Mouse (Mus musculus) hindbrain, embryonic 13.5 days (tissue): ENCODE results near the gene 2900026A02Rik. TPM values are rescaled to one million over a fixed set of nuclear protein-coding genes. Genes with fewer than 3 reads are reported as not detected.
A peak's percentile ranks its signal among the peaks of the same experiment; 100 is the strongest.

Experiments
- ATAC-seq: fragments of 200-750 bp; cut with Nextera tagmentation; 2 replicates; pipeline ENCODE4 v1.8.0; 2017; ENCODE audit warnings: moderate TSS enrichment; ENCODE audit not compliant: low FRiP score
- H3K27ac ChIP-seq: fragments of 300-500 bp; sonication (generic); 2 replicates; pipeline ENCODE4 v1.5.1; 2015; ENCODE audit warnings: inconsistent platforms, mild to moderate bottlenecking, moderate library complexity
- H3K27me3 ChIP-seq: fragments of 300-500 bp; sonication (generic); 2 replicates; pipeline ENCODE4 v1.6.1; 2015; ENCODE audit warnings: mild to moderate bottlenecking, inconsistent platforms
- H3K36me3 ChIP-seq: fragments of 300-500 bp; sonication (generic); 2 replicates; pipeline ENCODE4 v1.6.1; 2015; ENCODE audit warnings: mild to moderate bottlenecking, inconsistent platforms
- H3K4me1 ChIP-seq: fragments of 300-500 bp; sonication (generic); replicated peaks from 2 replicates; pipeline ENCODE4 v1.6.1; 2015; ENCODE audit warnings: inconsistent platforms
- H3K4me2 ChIP-seq: fragments of 300-500 bp; sonication (generic); 2 replicates; pipeline ENCODE4 v1.6.1; 2015; ENCODE audit warnings: inconsistent platforms, mild to moderate bottlenecking, moderate library complexity
- H3K4me3 ChIP-seq: fragments of 300-500 bp; sonication (generic); 2 replicates; pipeline ENCODE4 v1.5.1; 2015; ENCODE audit warnings: mild to moderate bottlenecking, inconsistent platforms
- H3K9ac ChIP-seq: fragments of 300-500 bp; sonication (generic); 2 replicates; pipeline ENCODE4 v1.6.1; 2015; ENCODE audit warnings: mild to moderate bottlenecking, inconsistent platforms
- H3K9me3 ChIP-seq: fragments of 300-500 bp; sonication (generic); 2 replicates; pipeline ENCODE4 v1.6.1; 2016; ENCODE audit warnings: inconsistent platforms
- WGBS: fragments of 180-500 bp; shearing (Covaris S2); methylation state at CpG from one replicate; pipeline ENCODE4 v1.1.7; 2015; 5-methylcytosine and 5-hydroxymethylcytosine counted together
- polyA plus RNA-seq: library from polyadenylated mRNA; unstranded; fragments of >200 nt; fragmentation: Nextera tagmentation; extraction: Ambion mirVana; gene quantifications from 2 replicates; pipeline ENCODE4 v1.2.1, GENCODE M21; 2015

2900026A02Rik gene
- polyA plus RNA-seq, 1 experiment from 2014 or later: 2.7 TPM

GRCm38 (mm10) chr5:113139064-113139726 lies 81.8 kb downstream of the 2900026A02Rik start:
- no peak overlapping the region for H3K27ac ChIP-seq
- H3K4me2 ChIP-seq: peak overlapping the region; percentile 92
- H3K4me3 ChIP-seq: peak overlapping the region; percentile 48
- H3K27me3 ChIP-seq: peaks cover 39% of the 10 kb centered on the region
- H3K36me3 ChIP-seq: no peaks in the 10 kb centered on the region
- ATAC-seq: peak; percentile 43; the same call in 1 of the 2 replicates
- H3K4me1 ChIP-seq: peaks cover 37% of the 10 kb centered on the region
- WGBS: 61% methylated on average over 7 of the region's 7 CpGs
- H3K9me3 ChIP-seq: no peaks in the 10 kb centered on the region
- H3K9ac ChIP-seq: peak overlapping the region; percentile 74

GRCm38 (mm10) chr5:113138319-113139063 lies 82.5 kb downstream of the 2900026A02Rik start:
- H3K9me3 ChIP-seq: no peaks in the 10 kb centered on the region
- WGBS: under 1% methylated on average over 42 of the region's 43 CpGs

GRCm38 (mm10) chr5:113137691-113138318 lies 83.2 kb downstream of the 2900026A02Rik start:
- Histone ChIP-seq H3K9ac (peak overlapping the region; percentile 74), H3K27ac (0 out of 2 replicates have a peak overlapping the region, but pooled peaks have one; percentile 30), H3K4me2 (peak overlapping the region; percentile 92), H3K9me3 (no peaks in the 10 kb centered on the region), H3K36me3 (no peaks in the 10 kb centered on the region), H3K4me1 (peaks cover 45% of the 10 kb centered on the region), H3K27me3 (peaks cover 39% of the 10 kb centered on the region), H3K4me3 (peak overlapping the region; percentile 48)
- WGBS: 10% methylated on average over 36 of the region's 36 CpGs
- ATAC-seq: 0 out of 2 replicates have a peak, but pooled peaks have one; percentile 12

More at GRCm38 (mm10) chr5:113138319-113139063, 82.5 kb downstream of the 2900026A02Rik start:
- peak; percentile 27; the same call in 1 of the 2 replicates for ATAC-seq
- H3K27ac ChIP-seq: peak overlapping the region; percentile 30
- H3K27me3 ChIP-seq: peaks cover 39% of the 10 kb centered on the region
- H3K4me2 ChIP-seq: peak overlapping the region; percentile 92
- H3K9ac ChIP-seq: peak overlapping the region; percentile 74
- no peaks in the 10 kb centered on the region for H3K36me3 ChIP-seq
- peak overlapping the region; percentile 48 for H3K4me3 ChIP-seq
- peaks cover 40% of the 10 kb centered on the region for H3K4me1 ChIP-seq

GRCm38 (mm10) chr5:113136951-113137487 lies 84.0 kb downstream of the 2900026A02Rik start:
- Histone ChIP-seq H3K9me3 (no peaks in the 10 kb centered on the region), H3K27ac (no peak overlapping the region), H3K4me3 (peak overlapping the region; percentile 48; the same call in 1 of the 2 replicates), H3K36me3 (no peaks in the 10 kb centered on the region), H3K4me2 (peak overlapping the region; percentile 92), H3K27me3 (peaks cover 39% of the 10 kb centered on the region), H3K4me1 (peaks cover 45% of the 10 kb centered on the region), H3K9ac (peak overlapping the region; percentile 74; the same call in 1 of the 2 replicates)
- no peak for ATAC-seq
- WGBS: 76% methylated on average over 13 of the region's 13 CpGs

GRCm38 (mm10) chr5:113135513-113135912 lies 85.5 kb downstream of the 2900026A02Rik start:
- Histone ChIP-seq H3K9ac (no peak overlapping the region), H3K4me2 (no peak overlapping the region), H3K27me3 (peaks cover 39% of the 10 kb centered on the region), H3K4me1 (peaks cover 45% of the 10 kb centered on the region), H3K27ac (no peak overlapping the region), H3K9me3 (no peaks in the 10 kb centered on the region), H3K4me3 (no peak overlapping the region), H3K36me3 (no peaks in the 10 kb centered on the region)
- no peak for ATAC-seq
- 49% methylated on average over 10 of the region's 10 CpGs for WGBS

GRCm38 (mm10) chr5:113133722-113134710 lies 87.0 kb downstream of the 2900026A02Rik start:
- 88% methylated on average over 19 of the region's 19 CpGs for WGBS
- H3K9me3 ChIP-seq: no peaks in the 10 kb centered on the region
- H3K4me3 ChIP-seq: no peak overlapping the region
- no peak for ATAC-seq
- peaks cover 37% of the 10 kb centered on the region for H3K4me1 ChIP-seq
- H3K27ac ChIP-seq: peak overlapping the region; percentile 83
- H3K27me3 ChIP-seq: peaks cover 28% of the 10 kb centered on the region
- H3K36me3 ChIP-seq: no peaks in the 10 kb centered on the region
- no peak overlapping the region for H3K4me2 ChIP-seq
- H3K9ac ChIP-seq: no peak overlapping the region

GRCm38 (mm10) chr5:113133080-113133491 lies 88.0 kb downstream of the 2900026A02Rik start:
- 9% methylated on average over 9 of the region's 9 CpGs for WGBS
- Histone ChIP-seq H3K27me3 (peaks cover 21% of the 10 kb centered on the region), H3K4me2 (no peak overlapping the region), H3K27ac (peak overlapping the region; percentile 83), H3K9me3 (no peaks in the 10 kb centered on the region), H3K4me3 (no peak overlapping the region), H3K4me1 (peaks cover 28% of the 10 kb centered on the region), H3K9ac (peak overlapping the region; percentile 35; the same call in 1 of the 2 replicates), H3K36me3 (no peaks in the 10 kb centered on the region)
- peak; percentile 47 for ATAC-seq

GRCm38 (mm10) chr5:113132635-113133041 lies 88.4 kb downstream of the 2900026A02Rik start:
- Histone ChIP-seq H3K4me2 (no peak overlapping the region), H3K9ac (0 out of 2 replicates have a peak overlapping the region, but pooled peaks have one; percentile 35), H3K27me3 (peaks cover 16% of the 10 kb centered on the region), H3K36me3 (no peaks in the 10 kb centered on the region), H3K27ac (peak overlapping the region; percentile 83), H3K9me3 (no peaks in the 10 kb centered on the region), H3K4me1 (peaks cover 24% of the 10 kb centered on the region), H3K4me3 (no peak overlapping the region)
- 31% methylated on average over 13 of the region's 13 CpGs for WGBS
- ATAC-seq: no peak

GRCm38 (mm10) chr5:113128426-113128825 lies 92.6 kb downstream of the 2900026A02Rik start:
- Histone ChIP-seq H3K4me2 (no peak overlapping the region), H3K36me3 (no peaks in the 10 kb centered on the region), H3K27ac (no peak overlapping the region), H3K4me3 (no peak overlapping the region), H3K27me3 (no peaks in the 10 kb centered on the region), H3K9me3 (no peaks in the 10 kb centered on the region), H3K9ac (no peak overlapping the region), H3K4me1 (peaks cover 10% of the 10 kb centered on the region)
- WGBS: 71% methylated on average over 4 of the region's 4 CpGs
- ATAC-seq: no peak

- H3K36me3 ChIP-seq: no peaks in the 10 kb centered on the region
- peaks cover 11% of the 10 kb centered on the region for H3K4me1 ChIP-seq
- H3K9ac ChIP-seq: no peak overlapping the region
- no peak overlapping the region for H3K4me3 ChIP-seq
- 92% methylated on average over 12 of the region's 12 CpGs for WGBS
- H3K27me3 ChIP-seq: no peaks in the 10 kb centered on the region
- ATAC-seq: no peak
- H3K9me3 ChIP-seq: no peaks in the 10 kb centered on the region
- no peak overlapping the region for H3K4me2 ChIP-seq
- no peak overlapping the region for H3K27ac ChIP-seq
Observed at GRCm38 (mm10) chr5:113126476-113126875, 94.6 kb downstream of the 2900026A02Rik start.

- Histone ChIP-seq H3K27ac (no peak overlapping the region), H3K36me3 (no peaks in the 10 kb centered on the region), H3K4me2 (no peak overlapping the region), H3K9me3 (no peaks in the 10 kb centered on the region), H3K9ac (no peak overlapping the region), H3K4me1 (peaks cover 32% of the 10 kb centered on the region), H3K4me3 (no peak overlapping the region), H3K27me3 (no peaks in the 10 kb centered on the region)
- ATAC-seq: no peak
- 82% methylated on average over 10 of the region's 10 CpGs for WGBS
Observed at GRCm38 (mm10) chr5:113123693-113124092, 97.3 kb downstream of the 2900026A02Rik start.
